Comparison of ENCODE assay signal across 8 mouse cellular contexts in genomic region chr8:91070275-91070859, GRCm38 (mm10). TPM values are rescaled to one million over a fixed set of nuclear protein-coding genes. Genes with fewer than 3 reads are reported as not detected.
DNase-seq lines count a peak whose midpoint lies in the region; ATAC-seq lines count a peak whose summit lies in the region.

No protein-coding gene starts in this region.

- no peaks in the 10 kb centered on the region for H3K27me3 ChIP-seq in forebrain, embryonic 11.5 days (ENCODE audit: control insufficient read depth, insufficient read depth, low read length)
- H3K27me3 ChIP-seq in heart, embryonic 15.5 days: no peaks in the 10 kb centered on the region
- H3K27me3 ChIP-seq in liver, embryonic 12.5 days (replicated peaks): no peaks in the 10 kb centered on the region
- no peaks in the 10 kb centered on the region for H3K27me3 ChIP-seq in stomach, embryonic 15.5 days (replicated peaks)

- peak; percentile 83 to 85 for DNase-seq in CD8-positive naive resting alpha-beta T cell, adult 2 months (ENCODE audit: low read depth in 2 of 2, low spot score in 2 of 2)
- DNase-seq in forebrain, embryonic 11.5 days (ENCODE audit: low spot score): peak; percentile 65
- peak; percentile 92 for DNase-seq in kidney, postnatal 14 days
- peak; percentile 93 for DNase-seq in naive thymus-derived CD4-positive, alpha-beta T cell, adult 2 months (ENCODE audit: low read depth)

- peak overlapping the region; percentile 71 for H3K4me3 ChIP-seq in brown adipose tissue, adult 24 weeks (ENCODE audit: insufficient read depth, low read depth, low read length)
- H3K4me3 ChIP-seq in forebrain, embryonic 11.5 days (ENCODE audit: low read depth, low read length): peak overlapping the region; percentile 48
- peak overlapping the region; percentile 94 for H3K4me3 ChIP-seq in heart, embryonic 15.5 days
- peak overlapping the region; percentile 91 for H3K4me3 ChIP-seq in liver, embryonic 12.5 days
- peak overlapping the region; percentile 89 for H3K4me3 ChIP-seq in stomach, embryonic 15.5 days (replicated peaks)

- WGBS in forebrain, embryonic 11.5 days: under 1% methylated on average over 34 of the region's 34 CpGs
- 0% methylated on average over 34 of the region's 34 CpGs for WGBS in heart, embryonic 15.5 days
- under 1% methylated on average over 34 of the region's 34 CpGs for WGBS in liver, embryonic 12.5 days (ENCODE audit: insufficient replicate concordance)
- under 1% methylated on average over 34 of the region's 34 CpGs for WGBS in stomach, embryonic 15.5 days

- peaks cover 5% of the 10 kb centered on the region for H3K4me1 ChIP-seq in brown adipose tissue, adult 24 weeks (ENCODE audit: control insufficient read depth, insufficient read depth, insufficient read length, low read length)
- H3K4me1 ChIP-seq in forebrain, embryonic 11.5 days (replicated peaks; ENCODE audit: control insufficient read depth, insufficient read depth, low read length): peaks cover 1% of the 10 kb centered on the region; the same call in 1 of the 2 replicates
- H3K4me1 ChIP-seq in heart, embryonic 15.5 days (replicated peaks): peaks cover 18% of the 10 kb centered on the region
- peaks cover 26% of the 10 kb centered on the region for H3K4me1 ChIP-seq in liver, embryonic 12.5 days
- peaks cover 4% of the 10 kb centered on the region; the same call in 1 of the 2 replicates for H3K4me1 ChIP-seq in stomach, embryonic 15.5 days

- no peaks in the 10 kb centered on the region for H3K9me3 ChIP-seq in forebrain, embryonic 11.5 days (ENCODE audit: control insufficient read depth, low read length)
- H3K9me3 ChIP-seq in heart, embryonic 15.5 days (replicated peaks): no peaks in the 10 kb centered on the region
- no peaks in the 10 kb centered on the region for H3K9me3 ChIP-seq in liver, embryonic 12.5 days (replicated peaks)
- H3K9me3 ChIP-seq in stomach, embryonic 15.5 days: no peaks in the 10 kb centered on the region

- H3K36me3 ChIP-seq in forebrain, embryonic 11.5 days (ENCODE audit: control insufficient read depth, insufficient read depth, low read length): no peaks in the 10 kb centered on the region
- H3K36me3 ChIP-seq in heart, embryonic 15.5 days: no peaks in the 10 kb centered on the region
- H3K36me3 ChIP-seq in liver, embryonic 12.5 days: peaks cover 3% of the 10 kb centered on the region; the same call in 1 of the 2 replicates
- no peaks in the 10 kb centered on the region for H3K36me3 ChIP-seq in stomach, embryonic 15.5 days

- peak; percentile 84 for ATAC-seq in forebrain, embryonic 11.5 days (replicated peaks; ENCODE audit: low FRiP score)
- peak; percentile 87 for ATAC-seq in heart, embryonic 15.5 days (replicated peaks; ENCODE audit: insufficient number of reproducible peaks, insufficient read depth, low FRiP score, low read depth)
- ATAC-seq in liver, embryonic 12.5 days: peak; percentile 79
- peak; percentile 86 for ATAC-seq in stomach, embryonic 15.5 days (ENCODE audit: insufficient read depth, low FRiP score, low read depth)

- H3K4me2 ChIP-seq in forebrain, embryonic 11.5 days (ENCODE audit: low read depth, low read length, severe bottlenecking): peak overlapping the region; percentile 66
- peak overlapping the region; percentile 66 for H3K4me2 ChIP-seq in heart, embryonic 15.5 days
- H3K4me2 ChIP-seq in liver, embryonic 12.5 days: peak overlapping the region; percentile 81
- peak overlapping the region; percentile 64 for H3K4me2 ChIP-seq in stomach, embryonic 15.5 days

- peak overlapping the region; percentile 6; the same call in 1 of the 2 replicates for H3K27ac ChIP-seq in brown adipose tissue, adult 24 weeks (replicated peaks; ENCODE audit: low read depth, low read length)
- peak overlapping the region; percentile 13; the same call in 1 of the 2 replicates for H3K27ac ChIP-seq in forebrain, embryonic 11.5 days (ENCODE audit: low read depth, low read length)
- peak overlapping the region; percentile 89 for H3K27ac ChIP-seq in heart, embryonic 15.5 days
- peak overlapping the region; percentile 91 for H3K27ac ChIP-seq in liver, embryonic 12.5 days
- peak overlapping the region; percentile 80 for H3K27ac ChIP-seq in stomach, embryonic 15.5 days

- H3K9ac ChIP-seq in forebrain, embryonic 11.5 days (ENCODE audit: low read length): peak overlapping the region; percentile 60
- H3K9ac ChIP-seq in heart, embryonic 15.5 days: peak overlapping the region; percentile 81
- peak overlapping the region; percentile 89 for H3K9ac ChIP-seq in liver, embryonic 12.5 days
- H3K9ac ChIP-seq in stomach, embryonic 15.5 days: peak overlapping the region; percentile 67

RNA-seq across cellular contexts. Expression of gene Rbl2, which starts 0.5 kb away (rescaled TPM):
- polyA plus RNA-seq in brown adipose tissue, adult 24 weeks (2012; ENCODE audit: insufficient read depth, insufficient read length, missing spikeins): 17.8 and 35.9 TPM in 2 replicates
- 16.3 and 18.4 TPM in 2 replicates for polyA plus RNA-seq in forebrain, embryonic 11.5 days (2014; fragmentation: Nextera tagmentation; extraction: Ambion mirVana)
- polyA plus RNA-seq in heart, embryonic 15.5 days (2015; fragmentation: Nextera tagmentation; extraction: Ambion mirVana): 17.0 and 18.8 TPM in 2 replicates
- polyA plus RNA-seq in liver, embryonic 12.5 days (2016; fragmentation: Nextera tagmentation; extraction: Ambion mirVana): 9.1 and 9.4 TPM in 2 replicates
- 14.8 and 17.2 TPM in 2 replicates for polyA plus RNA-seq in stomach, embryonic 15.5 days (2015; fragmentation: Nextera tagmentation; extraction: Ambion mirVana)

Comparison
In these comparisons a context has a peak if more than half of its experiments do, and no peak if none do; other contexts are left out.
1. Peak in every context shown above with its lines: DNase-seq, ATAC-seq, H3K4me3 ChIP-seq and H3K27ac ChIP-seq.
2. H3K27ac ChIP-seq: peak in every context shown above with its lines; median percentile 91 in liver, embryonic 12.5 days; 89 in heart, embryonic 15.5 days; 80 in stomach, embryonic 15.5 days; 13 in forebrain, embryonic 11.5 days; 6 in brown adipose tissue, adult 24 weeks.